Mouse (Mus musculus) urinary bladder, postnatal 14 days (tissue): ENCODE data around the gene Dapp1.
"Not testable (repeated sequence)": the region's sequence is repeated elsewhere in the genome, so short reads cannot be mapped to it uniquely, and the experiment has no call there.

Experiments used
- DNase-seq: peaks from one replicate; pipeline ENCODE4 v3.0.0; 2021; ENCODE audit warnings: low spot score

Dapp1 gene

DNA sequence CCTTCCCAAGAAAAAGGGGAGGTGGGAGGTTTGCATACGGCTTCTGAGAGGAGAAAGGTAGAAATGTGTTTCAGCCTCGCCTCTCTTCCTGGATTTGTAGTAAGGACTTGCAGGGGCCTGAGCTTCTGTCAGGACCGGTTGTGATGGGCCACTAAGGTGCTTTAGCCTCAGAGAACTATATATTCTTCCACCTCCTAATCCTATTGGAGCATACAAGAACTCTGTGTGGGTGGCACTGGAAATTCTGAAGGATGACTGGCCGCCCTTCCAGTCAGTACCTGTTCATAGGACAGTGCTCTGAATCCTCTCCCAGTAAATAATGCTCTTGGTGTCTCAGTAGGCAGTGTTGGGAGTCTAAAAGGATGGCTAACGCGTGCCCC, 62.4 kb downstream of the Dapp1 start:
- DNase-seq = no peak

DNA sequence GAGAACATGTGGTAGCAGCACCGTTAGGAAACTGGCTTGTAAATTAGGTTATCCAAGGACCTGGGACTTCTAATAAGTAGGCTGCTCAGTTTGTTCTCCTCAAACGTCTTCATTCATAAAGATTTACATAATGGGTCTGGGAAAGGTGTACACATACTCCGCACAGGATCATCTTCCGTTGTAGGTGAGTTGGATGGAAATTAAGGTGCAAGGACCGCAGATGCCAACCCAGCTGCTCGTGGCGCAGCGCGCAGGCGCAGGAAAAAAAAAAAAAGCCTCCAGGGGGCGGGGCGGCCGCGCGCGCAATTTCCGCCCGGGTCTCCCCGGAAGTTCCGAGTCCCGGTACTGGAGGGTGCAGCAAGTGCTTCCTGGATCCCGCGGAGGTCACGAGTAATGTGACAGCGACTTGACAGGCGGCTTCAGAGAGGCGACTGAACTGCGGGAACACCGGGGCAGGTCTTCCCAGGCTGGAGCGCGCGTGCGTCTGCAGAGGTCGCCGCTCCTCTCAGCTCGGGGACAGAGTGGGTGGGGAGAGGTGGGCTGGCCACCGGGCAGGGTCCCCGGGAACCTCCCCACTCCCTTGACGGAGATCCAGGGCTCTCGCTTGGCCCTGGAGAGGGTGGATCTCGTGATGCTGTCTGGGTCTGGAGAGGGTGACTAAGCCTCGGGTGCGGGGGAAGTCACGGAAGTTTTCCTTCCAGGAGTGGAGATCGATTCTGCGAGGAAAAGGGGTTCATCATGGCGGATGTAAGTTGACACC, 63.0 kb downstream of the Dapp1 start, which contains the start of gene Lamtor3:
TSS of gene Lamtor3 (plus strand) at position 335 of the 760 bp plus-strand sequence.
- DNase-seq = peak; percentile 85

- no peak for DNase-seq
Observed at GRCm38 (mm10) chr3:137917694-137918171, 63.6 kb downstream of the Dapp1 start.

DNA sequence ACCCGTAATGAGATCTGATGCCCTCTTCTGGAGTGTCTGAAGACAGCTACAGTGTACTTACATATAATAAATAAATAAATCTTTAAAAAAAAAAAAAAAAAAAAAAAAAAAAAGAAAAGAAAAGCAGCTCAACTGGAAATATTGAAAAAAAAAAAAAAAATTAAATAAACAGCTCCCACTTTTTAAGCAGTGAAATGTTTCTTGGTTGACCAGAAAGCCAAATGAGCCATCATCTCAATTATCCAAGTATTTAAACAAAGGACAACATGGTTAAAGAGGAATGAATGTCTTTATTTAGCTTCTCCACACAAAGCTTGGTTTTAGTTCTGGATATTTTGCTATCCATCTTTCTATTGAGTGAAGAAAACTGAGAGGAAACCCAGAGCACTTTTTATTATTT, 66.8 kb downstream of the Dapp1 start:
- not testable (repeated sequence) for DNase-seq

DNA sequence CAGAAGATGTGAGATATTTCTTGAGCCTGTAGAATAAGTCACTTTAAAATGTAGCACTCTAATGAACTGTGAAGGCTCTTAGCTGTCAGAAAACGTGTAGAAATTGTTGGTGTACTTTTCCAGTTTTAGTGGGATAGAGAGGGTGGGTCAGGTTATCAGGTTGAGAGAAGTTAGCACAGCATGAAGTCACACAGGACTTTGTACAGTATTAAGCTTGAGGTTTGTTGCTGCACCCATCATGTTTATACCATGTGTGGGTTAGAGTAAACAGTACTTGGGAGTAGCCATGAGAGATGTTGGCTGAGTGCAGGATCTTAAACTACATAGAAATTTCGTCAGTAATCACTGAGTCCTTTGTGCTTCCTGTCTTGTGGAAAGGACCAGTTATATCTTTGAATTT, 68.3 kb downstream of the Dapp1 start:
- no peak for DNase-seq

DNA sequence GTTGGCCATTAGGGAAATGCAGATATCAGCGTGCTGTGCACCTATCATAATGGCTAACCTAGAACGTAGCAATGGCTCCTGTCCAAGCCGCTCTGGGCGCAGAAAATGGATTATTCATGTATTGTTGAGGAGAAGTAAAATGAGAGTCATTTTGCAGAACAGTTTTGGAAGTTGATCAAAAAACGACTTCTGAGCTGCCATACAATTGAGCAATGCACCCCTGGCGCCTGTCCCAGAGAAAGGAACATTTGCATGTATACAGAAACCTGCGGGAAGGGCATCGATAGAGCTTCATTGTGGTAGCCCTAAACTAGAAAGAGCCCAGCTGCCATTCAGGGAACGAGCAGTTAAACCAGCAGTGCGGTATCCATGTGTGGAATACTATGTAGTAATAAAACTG, 81.2 kb downstream of the Dapp1 start:
- DNase-seq = no peak

- no peak for DNase-seq
Observed at GRCm38 (mm10) chr3:137897685-137898084, 83.7 kb downstream of the Dapp1 start.

GRCm38 (mm10) chr3:137896867-137897266, 84.5 kb downstream of the Dapp1 start:
- no peak for DNase-seq

GRCm38 (mm10) chr3:137896386-137896785, 85.0 kb downstream of the Dapp1 start:
- no peak for DNase-seq

DNA sequence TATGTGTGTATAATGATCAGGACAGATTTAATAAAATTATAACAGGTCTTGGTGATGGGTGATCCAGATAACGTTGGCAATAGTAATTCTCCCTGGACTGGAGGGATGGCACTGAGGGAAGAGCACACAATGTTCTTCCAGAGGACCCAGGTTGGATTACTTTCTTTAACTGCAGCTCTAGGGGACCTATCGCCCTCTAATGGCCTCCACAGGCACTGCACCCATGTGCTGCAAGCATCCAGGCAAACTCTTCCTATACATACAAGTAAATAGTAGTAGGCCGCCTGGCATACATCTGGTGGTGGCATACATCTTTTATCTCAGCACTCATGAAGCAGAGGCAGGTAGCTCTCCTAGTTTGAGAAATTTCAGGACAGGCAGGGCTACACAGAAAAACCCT, 86.1 kb downstream of the Dapp1 start:
- DNase-seq = no peak

DNA sequence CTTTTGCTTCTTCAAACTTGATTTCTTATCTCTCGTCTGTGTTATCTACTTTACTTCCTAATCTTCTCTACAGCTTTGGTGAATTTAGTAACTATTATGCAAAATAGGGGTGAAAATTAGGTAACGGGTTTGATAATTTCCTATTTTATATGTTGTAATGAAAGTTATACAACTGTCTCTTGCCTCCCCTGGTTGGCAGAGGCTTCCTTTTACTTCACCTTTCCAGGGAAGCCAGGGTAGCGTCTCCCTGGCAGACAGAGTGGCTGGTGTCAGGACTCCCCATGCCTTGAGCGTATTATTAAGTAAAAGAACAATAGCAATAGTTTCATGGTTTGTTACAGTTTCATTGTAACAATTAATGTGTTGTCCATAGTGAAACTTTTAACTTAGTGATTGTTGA, 87.6 kb downstream of the Dapp1 start:
- no peak for DNase-seq

- no peak for DNase-seq
Observed at GRCm38 (mm10) chr3:137892118-137892517, 89.2 kb downstream of the Dapp1 start.

GRCm38 (mm10) chr3:137891089-137891488, 90.3 kb downstream of the Dapp1 start:
- DNase-seq = no peak

- DNase-seq = no peak
Observed at GRCm38 (mm10) chr3:137887961-137888360, 93.4 kb downstream of the Dapp1 start.

GRCm38 (mm10) chr3:137881093-137881492, 100.3 kb downstream of the Dapp1 start:
- DNase-seq = no peak
